Mouse (Mus musculus): Measurements from ENCODE around the gene Abo.

- TF ChIP-seq CHD1 (IDR thresholded peaks at IDR 0.05; ENCODE audit: low read depth, low read length): no peak
- no peak for TF ChIP-seq POLR2A (IDR thresholded peaks at IDR 0.05; ENCODE audit: control insufficient read depth in 1 of 2, insufficient read depth in 1 of 2, low read depth in 1 of 2, low read length in 2 of 2, poor library complexity in 1 of 2)
- no peak for TF ChIP-seq MAX (IDR thresholded peaks at IDR 0.05; ENCODE audit: low read length)
- TF ChIP-seq ZC3H11A (IDR thresholded peaks at IDR 0.05; ENCODE audit: low read depth, low read length): no peak
- TF ChIP-seq GABPA (IDR thresholded peaks at IDR 0.05; ENCODE audit: low read depth, low read length): no peak
- no peak for TF ChIP-seq SMC3 (IDR thresholded peaks at IDR 0.05; ENCODE audit: low read depth, low read length)
- no peak for TF ChIP-seq TBP (IDR thresholded peaks at IDR 0.05; ENCODE audit: low read depth, low read length)
- no peak for TF ChIP-seq CHD2 (IDR thresholded peaks at IDR 0.05; ENCODE audit: low read length)
- TF ChIP-seq BHLHE40 (IDR thresholded peaks at IDR 0.05; ENCODE audit: borderline replicate concordance, low read depth, low read length): no peak
- no peak for TF ChIP-seq CTCF (IDR thresholded peaks at IDR 0.05 in 2 of 3, conservative IDR thresholded peaks at IDR 0.05 in 1 of 3; ENCODE audit: control insufficient read depth in 1 of 3, insufficient read depth in 1 of 3, low read depth in 2 of 3, low read length in 3 of 3, poor library complexity in 1 of 3, severe bottlenecking in 1 of 3)
- no peak for TF ChIP-seq JUND (IDR thresholded peaks at IDR 0.05; ENCODE audit: low read depth, low read length)
These were observed 44.1 kb upstream of the Abo start for GRCm38 (mm10) chr2:26908710-26909386.
